Mouse (Mus musculus) midbrain, postnatal 0 days (tissue): ENCODE measurements around the gene Cd34. TPM values are rescaled to one million over a fixed set of nuclear protein-coding genes. Genes with fewer than 3 reads are reported as not detected.

ENCODE experiments used
- ATAC-seq: fragments of 200-750 bp; cut with Nextera tagmentation; 2 replicates; pipeline ENCODE4 v1.8.0; 2017; ENCODE audit warnings: moderate number of reproducible peaks, mild to moderate bottlenecking, moderate TSS enrichment, moderate library complexity; ENCODE audit not compliant: low FRiP score
- DNase-seq: peaks from one replicate; pipeline ENCODE4 v3.0.0-alpha.2; 2015; ENCODE audit warnings: low spot score
- H3K27ac ChIP-seq: fragments of 300-500 bp; sonication (generic); 2 replicates; pipeline ENCODE4 v1.5.1; 2014; ENCODE audit warnings: low read depth, mild to moderate bottlenecking, low read length, mixed read lengths
- H3K27me3 ChIP-seq: fragments of 300-500 bp; sonication (generic); 2 replicates; pipeline ENCODE4 v1.6.1; 2014; ENCODE audit warnings: low read length, control low read depth, mixed read lengths; ENCODE audit not compliant: insufficient read depth
- H3K36me3 ChIP-seq: fragments of 300-500 bp; sonication (generic); 2 replicates; pipeline ENCODE4 v1.6.1; 2014; ENCODE audit warnings: low read length, control low read depth, mixed read lengths; ENCODE audit not compliant: insufficient read depth
- H3K4me1 ChIP-seq: fragments of 300-500 bp; sonication (generic); 2 replicates; pipeline ENCODE4 v1.6.1; 2014; ENCODE audit warnings: mild to moderate bottlenecking, control low read depth, antibody characterized with exemption, low read length, mixed read lengths; ENCODE audit not compliant: insufficient read depth
- H3K4me2 ChIP-seq: fragments of 300-500 bp; sonication (generic); 2 replicates; pipeline ENCODE4 v1.6.1; 2014; ENCODE audit warnings: low read depth, mild to moderate bottlenecking, low read length, mixed read lengths; ENCODE audit not compliant: poor library complexity, severe bottlenecking
- H3K4me3 ChIP-seq: fragments of 300-500 bp; sonication (generic); 2 replicates; pipeline ENCODE4 v1.5.1; 2014; ENCODE audit warnings: low read depth, mild to moderate bottlenecking, low read length, moderate library complexity
- H3K9ac ChIP-seq: fragments of 300-500 bp; sonication (generic); replicated peaks from 2 replicates; pipeline ENCODE4 v1.6.1; 2014; ENCODE audit warnings: mild to moderate bottlenecking, low read length, moderate library complexity, mixed read lengths; ENCODE audit not compliant: poor library complexity, severe bottlenecking
- H3K9me3 ChIP-seq: fragments of 300-500 bp; sonication (generic); 2 replicates; pipeline ENCODE4 v1.6.1; 2016; ENCODE audit warnings: low read length, control low read depth
- CTCF ChIP-seq: IDR thresholded peaks from 2 replicates; pipeline ENCODE4 v1.5.1; 2016; ENCODE audit warnings: antibody characterized with exemption, mild to moderate bottlenecking
- WGBS: fragments of 180-500 bp; shearing (Covaris S2); extraction: QIAGEN DNeasy Blood & Tissue Kit; methylation state at CpG from one replicate; pipeline ENCODE4 v1.1.7; 2014; 5-methylcytosine and 5-hydroxymethylcytosine counted together
- polyA plus RNA-seq: library from polyadenylated mRNA; unstranded; fragments of >200 nt; fragmentation: Nextera tagmentation; extraction: Ambion mirVana; gene quantifications from 2 replicates; pipeline ENCODE4 v1.2.1, GENCODE M21; 2015
- total RNA-seq: library from RNA; depleted of rRNA; stranded (reverse); fragments of >200 nt; gene quantifications from 2 replicates; pipeline ENCODE4 v1.2.3, GENCODE M21; 2014

The Cd34 gene
- total and polyA plus RNA-seq, 2 experiments from 2014 or later, result 17.6 to 18.5 TPM

DNA sequence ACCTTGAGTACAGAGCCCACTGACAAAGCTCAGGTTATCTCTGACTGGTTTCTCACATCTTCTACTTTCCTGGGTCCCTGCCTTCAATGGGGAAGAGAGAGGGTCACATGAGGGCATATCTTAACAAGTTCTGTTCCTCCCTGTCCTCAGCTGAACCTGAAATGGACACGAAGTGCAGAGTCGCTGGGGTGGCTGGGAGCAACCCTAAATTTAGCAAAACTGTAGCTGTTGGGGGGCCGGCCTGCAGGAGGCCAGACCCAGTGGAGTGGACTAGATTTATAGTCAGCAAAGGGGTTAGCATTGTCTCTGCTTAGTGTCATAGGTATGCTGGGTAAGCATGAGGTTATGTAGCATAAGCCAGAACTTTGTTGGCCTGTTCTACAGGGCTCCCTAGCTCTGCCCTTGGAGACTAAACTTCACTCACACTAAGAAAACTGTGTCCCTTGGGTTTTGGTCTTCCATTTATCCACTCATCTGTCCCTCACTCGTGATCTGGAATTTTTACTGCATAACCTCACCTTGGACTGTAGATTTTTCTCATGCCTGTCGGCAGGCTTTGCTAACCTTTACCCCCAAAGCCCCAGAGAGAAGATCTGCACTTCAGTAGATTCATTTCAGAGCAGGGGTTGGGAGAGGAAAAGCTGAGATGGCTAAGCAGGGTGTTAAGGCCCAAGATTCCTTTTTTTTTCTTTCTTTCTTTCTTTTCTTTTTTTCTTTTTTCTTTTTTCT, 54.1 kb downstream of the Cd34 start:
- Histone ChIP-seq H3K27me3 (no peaks in the 10 kb centered on the region), H3K4me1 (no peaks in the 10 kb centered on the region), H3K4me2 (no peak overlapping the region), H3K9ac (no peak overlapping the region), H3K9me3 (no peaks in the 10 kb centered on the region), H3K27ac (no peak overlapping the region), H3K36me3 (no peaks in the 10 kb centered on the region), H3K4me3 (no peak overlapping the region)
- no peak for TF ChIP-seq CTCF
- 83% methylated on average over 5 of the region's 5 CpGs for WGBS
- DNase-seq, result no peak
- ATAC-seq, result no peak

DNA sequence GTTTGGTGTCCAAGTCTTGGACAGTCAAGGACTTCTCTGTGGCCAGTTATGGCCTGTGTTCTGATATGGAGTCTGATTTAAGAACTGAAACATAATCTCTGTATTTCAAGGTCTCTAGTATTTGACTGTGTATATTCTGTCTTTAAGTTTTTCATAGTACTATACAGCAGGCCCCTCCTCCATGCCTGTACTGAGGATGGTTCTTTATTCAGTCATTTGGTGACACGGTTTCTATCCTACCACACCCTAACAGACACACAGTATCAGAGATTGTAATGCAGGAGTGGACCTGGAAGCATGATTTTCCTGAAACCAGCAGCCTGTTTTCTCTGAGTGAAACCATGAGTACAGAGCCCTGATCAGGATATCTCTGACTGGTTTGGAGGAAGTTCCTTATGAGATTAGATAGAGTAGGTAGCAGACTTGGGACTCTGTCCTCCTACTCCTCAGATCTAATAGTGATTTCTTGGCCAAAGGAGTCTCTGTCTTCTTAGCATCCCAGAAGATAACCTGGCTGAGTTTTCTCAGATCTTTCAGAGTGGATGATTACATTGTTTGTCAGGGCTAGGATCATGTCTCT, 54.9 kb downstream of the Cd34 start:
- Histone ChIP-seq H3K4me3 (no peak overlapping the region), H3K4me2 (no peak overlapping the region), H3K36me3 (no peaks in the 10 kb centered on the region), H3K4me1 (no peaks in the 10 kb centered on the region), H3K9me3 (no peaks in the 10 kb centered on the region), H3K27ac (no peak overlapping the region), H3K9ac (no peak overlapping the region), H3K27me3 (no peaks in the 10 kb centered on the region)
- ATAC-seq (no peak), DNase-seq (no peak)
- no peak for TF ChIP-seq CTCF
- 86% methylated on average over 1 of the region's 1 CpGs for WGBS

DNA sequence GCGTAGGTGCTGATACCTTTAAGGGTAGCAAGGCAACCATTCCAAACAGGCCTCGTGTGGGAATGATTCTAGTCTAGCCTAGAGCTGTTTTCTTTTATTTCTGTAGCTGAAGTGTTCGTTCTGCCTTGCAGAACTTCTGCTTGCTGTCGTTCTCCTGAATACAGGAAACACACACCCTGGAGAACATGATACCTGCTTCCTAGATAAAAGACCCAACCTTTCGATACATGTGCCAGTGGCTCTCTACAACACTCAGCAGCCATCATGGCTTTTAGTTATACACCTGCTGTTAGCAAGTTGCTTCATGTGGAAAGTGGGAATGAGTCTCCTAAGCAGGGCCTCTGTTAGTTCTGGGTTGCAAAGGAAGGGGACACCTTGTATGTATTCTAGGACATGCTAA, 55.6 kb downstream of the Cd34 start:
- 79% methylated on average over 5 of the region's 5 CpGs for WGBS
- no peak overlapping the region for H3K4me3 ChIP-seq
- H3K4me1 ChIP-seq, result no peaks in the 10 kb centered on the region
- no peak for TF ChIP-seq CTCF
- no peak overlapping the region for H3K27ac ChIP-seq
- DNase-seq, result no peak
- no peaks in the 10 kb centered on the region for H3K9me3 ChIP-seq
- H3K4me2 ChIP-seq, result no peak overlapping the region
- H3K9ac ChIP-seq, result no peak overlapping the region
- no peak for ATAC-seq
- H3K36me3 ChIP-seq, result no peaks in the 10 kb centered on the region
- H3K27me3 ChIP-seq, result no peaks in the 10 kb centered on the region

DNA sequence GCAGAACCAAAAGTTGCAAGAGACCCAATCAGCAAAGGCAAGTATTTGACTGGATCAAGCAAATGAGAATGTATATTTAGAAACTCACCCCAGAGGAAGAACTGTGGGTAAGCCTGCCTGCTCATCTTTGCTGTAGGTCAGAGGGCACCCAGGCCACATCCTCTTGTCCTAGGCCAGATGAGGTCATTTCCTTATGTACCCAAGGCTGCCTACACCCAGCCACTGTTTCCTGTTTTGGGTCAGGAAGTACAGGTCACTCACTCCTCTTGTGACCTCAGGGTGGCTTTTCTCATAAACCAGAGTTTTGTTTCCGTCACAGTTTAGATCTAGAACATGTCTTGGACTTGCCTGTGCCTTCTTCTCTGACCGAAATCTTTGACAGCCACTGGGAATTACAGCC, 56.6 kb downstream of the Cd34 start:
- Histone ChIP-seq H3K27ac (no peak overlapping the region), H3K36me3 (no peaks in the 10 kb centered on the region), H3K9ac (no peak overlapping the region), H3K9me3 (no peaks in the 10 kb centered on the region), H3K27me3 (no peaks in the 10 kb centered on the region), H3K4me2 (no peak overlapping the region), H3K4me3 (no peak overlapping the region), H3K4me1 (no peaks in the 10 kb centered on the region)
- TF ChIP-seq CTCF, result no peak
- DNase-seq (no peak), ATAC-seq (no peak)
- WGBS, result 88% methylated on average over 2 of the region's 2 CpGs

DNA sequence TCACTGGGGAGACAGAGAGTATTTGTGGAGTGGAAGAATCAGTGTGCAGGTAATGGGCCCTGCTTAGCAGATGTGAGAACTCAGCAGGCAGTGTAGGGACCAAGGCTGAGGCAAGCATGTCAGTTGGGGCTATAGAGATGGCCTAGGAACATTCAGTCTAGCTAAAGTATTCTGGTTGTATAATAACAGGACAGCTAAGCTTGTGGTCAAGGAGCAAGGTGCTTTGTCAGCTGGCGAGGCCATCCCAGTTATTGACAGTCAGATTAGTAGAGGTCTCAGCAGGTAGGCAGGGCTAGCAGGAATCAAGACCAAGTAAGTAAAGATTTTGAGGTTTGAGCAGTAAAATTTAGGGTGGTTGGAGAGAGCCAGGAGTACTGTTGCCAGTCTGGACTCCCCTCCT, 59.8 kb downstream of the Cd34 start:
- 94% methylated on average over 1 of the region's 1 CpGs for WGBS
- H3K4me2 ChIP-seq, result no peak overlapping the region
- H3K4me3 ChIP-seq, result no peak overlapping the region
- no peak for TF ChIP-seq CTCF
- H3K36me3 ChIP-seq, result no peaks in the 10 kb centered on the region
- H3K27me3 ChIP-seq, result no peaks in the 10 kb centered on the region
- DNase-seq, result no peak
- H3K9ac ChIP-seq, result no peak overlapping the region
- no peaks in the 10 kb centered on the region for H3K4me1 ChIP-seq
- ATAC-seq, result no peak
- H3K27ac ChIP-seq, result no peak overlapping the region
- no peaks in the 10 kb centered on the region for H3K9me3 ChIP-seq

DNA sequence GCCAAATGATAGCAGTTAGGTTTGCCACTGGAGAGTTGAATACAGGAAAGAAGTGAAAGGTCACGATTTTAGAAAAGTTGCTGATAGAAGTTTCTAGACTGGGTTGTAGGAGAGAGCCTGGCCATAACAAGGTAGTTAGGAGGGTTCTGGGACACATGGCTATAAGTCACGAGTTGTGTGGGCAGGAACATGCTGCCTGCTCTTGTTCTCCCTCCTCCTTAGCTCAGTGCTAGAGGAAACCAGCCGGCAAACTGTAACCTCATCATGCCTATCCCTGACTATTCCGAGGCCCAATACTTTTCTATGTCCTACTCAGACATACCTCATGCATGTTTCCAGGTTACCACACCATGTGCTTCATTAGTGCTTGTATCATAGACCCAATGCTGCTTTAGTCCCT, 64.7 kb downstream of the Cd34 start:
- DNase-seq (no peak), ATAC-seq (no peak)

More for the DNA sequence above, 64.7 kb downstream of the Cd34 start:
- Histone ChIP-seq H3K4me1 (no peaks in the 10 kb centered on the region), H3K9ac (no peak overlapping the region), H3K9me3 (no peaks in the 10 kb centered on the region), H3K27ac (no peak overlapping the region), H3K4me3 (no peak overlapping the region), H3K4me2 (no peak overlapping the region), H3K27me3 (no peaks in the 10 kb centered on the region), H3K36me3 (no peaks in the 10 kb centered on the region)
- TF ChIP-seq CTCF, result no peak
- WGBS, result 85% methylated on average over 4 of the region's 4 CpGs
